Mouse (Mus musculus) granulocyte monocyte progenitor cell, adult 5-6 weeks (primary cell): ENCODE data around the gene Esr2. TPM values are rescaled to one million over a fixed set of nuclear protein-coding genes. Genes with fewer than 3 reads are reported as not detected.
"Not testable (repeated sequence)": the region's sequence is repeated elsewhere in the genome, so short reads cannot be mapped to it uniquely, and the experiment has no call there.

ENCODE experiments used
- ATAC-seq: replicated peaks from 2 replicates; pipeline ENCODE4 v1.8.0; 2016; ENCODE audit warnings: mild to moderate bottlenecking, moderate TSS enrichment, inconsistent platforms; ENCODE audit not compliant: poor library complexity, severe bottlenecking
- total RNA-seq, 2 experiments: library from RNA; stranded (forward) in 1 of 2; stranded (reverse) in 1 of 2; fragments of 200-712, 200-1000 nt in 1 of 2; fragments of >200 nt in 1 of 2; fragmentation: Nextera tagmentation in 1 of 2; gene quantifications; 2 replicates each; pipeline ENCODE4 v1.2.3; 2014 to 2017

Esr2 gene
- total RNA-seq, 2 experiments from 2014 or later: not detected

DNA sequence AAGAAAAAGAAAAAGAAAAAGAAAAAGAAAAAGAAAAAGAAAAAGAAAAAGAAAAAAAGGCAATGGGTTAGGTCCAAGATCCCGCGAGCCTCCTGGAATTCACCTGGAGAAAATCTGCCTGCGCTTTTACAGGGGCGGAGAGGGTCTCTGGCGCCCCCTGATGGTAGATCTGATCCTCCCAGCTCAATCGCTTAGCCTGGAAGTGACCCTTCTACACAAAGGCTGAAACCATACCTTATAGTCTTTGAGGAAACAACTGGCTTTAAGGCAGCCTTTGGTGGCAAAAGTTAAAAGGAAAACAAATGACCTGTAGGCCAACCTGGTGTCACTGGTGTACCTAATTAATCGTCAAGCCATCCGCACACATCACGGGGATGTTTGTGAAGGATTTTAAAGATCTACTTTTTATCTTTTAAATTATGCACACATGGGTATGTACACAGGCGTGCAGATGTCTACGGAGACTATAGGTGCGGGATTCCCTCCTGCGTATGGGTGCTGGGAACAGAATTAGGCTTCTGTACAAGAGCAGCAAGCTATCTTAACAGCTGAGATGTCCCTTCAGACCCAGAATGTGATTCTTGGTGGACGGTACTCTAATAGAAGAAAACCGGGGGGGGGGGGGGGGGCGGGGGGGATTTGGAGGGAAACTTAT, 932 bp upstream of the Esr2 start:
- peak; percentile 78 for ATAC-seq

DNA sequence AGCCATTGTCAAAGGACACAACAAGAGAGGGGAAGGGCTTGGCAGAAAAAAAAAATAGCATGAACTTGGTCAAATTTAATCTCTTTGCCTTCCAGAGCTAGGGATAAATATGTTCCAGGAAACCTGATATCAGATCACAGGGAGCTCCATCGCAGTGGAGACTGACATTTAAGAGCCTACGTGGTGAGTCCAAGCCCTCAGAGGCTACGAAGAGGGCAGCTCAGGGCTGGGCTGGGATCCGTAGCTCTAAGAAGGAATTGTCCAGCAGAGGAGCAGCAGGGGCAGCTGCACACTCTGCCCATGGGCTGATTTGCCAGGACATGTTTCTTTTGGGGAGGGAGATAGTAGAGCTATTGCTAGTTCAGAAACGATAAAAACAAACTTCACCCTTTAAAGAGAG, 11.4 kb downstream of the Esr2 start:
- ATAC-seq: no peak

DNA sequence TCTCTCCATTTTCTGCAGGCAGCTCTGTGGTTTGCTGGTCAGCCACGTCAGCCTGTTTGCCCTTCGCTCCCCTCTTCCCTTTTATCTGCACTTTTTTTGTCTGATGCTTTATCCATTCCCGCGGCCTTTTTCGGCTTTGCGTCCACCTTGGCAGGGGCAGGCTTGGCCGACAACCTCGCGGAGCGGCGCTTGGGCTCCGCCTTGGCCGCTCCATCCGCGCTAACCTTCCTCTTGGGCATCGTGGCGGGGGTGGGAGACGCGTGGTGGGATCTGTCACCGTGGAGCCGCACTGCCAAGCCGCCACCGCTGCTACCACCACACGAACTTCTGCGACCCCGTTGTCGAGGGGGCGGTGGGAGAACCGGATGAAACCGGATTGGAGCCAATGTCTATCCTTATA, 24.7 kb downstream of the Esr2 start:
- ATAC-seq: peak; percentile 48; the same call in 1 of the 2 replicates

DNA sequence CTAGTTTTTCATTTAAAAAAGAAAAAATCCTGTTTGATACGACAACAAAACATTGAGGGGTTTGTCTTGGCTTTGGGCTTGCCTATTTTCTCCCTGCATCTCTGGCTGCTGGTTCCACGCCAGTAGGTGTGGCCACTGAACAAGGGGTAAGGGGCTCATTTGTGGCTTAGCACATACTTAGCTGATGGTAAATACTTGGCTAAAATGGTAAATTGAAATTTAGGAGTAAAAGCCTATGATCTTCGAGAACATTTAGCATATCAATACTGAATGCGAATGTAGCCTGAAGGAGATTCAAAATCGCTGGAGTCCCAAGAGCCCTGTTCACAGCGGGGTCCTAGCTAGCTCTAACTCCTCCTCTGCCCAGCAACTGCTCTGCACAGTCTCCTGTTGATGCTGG, 40.4 kb downstream of the Esr2 start:
- ATAC-seq: no peak

DNA sequence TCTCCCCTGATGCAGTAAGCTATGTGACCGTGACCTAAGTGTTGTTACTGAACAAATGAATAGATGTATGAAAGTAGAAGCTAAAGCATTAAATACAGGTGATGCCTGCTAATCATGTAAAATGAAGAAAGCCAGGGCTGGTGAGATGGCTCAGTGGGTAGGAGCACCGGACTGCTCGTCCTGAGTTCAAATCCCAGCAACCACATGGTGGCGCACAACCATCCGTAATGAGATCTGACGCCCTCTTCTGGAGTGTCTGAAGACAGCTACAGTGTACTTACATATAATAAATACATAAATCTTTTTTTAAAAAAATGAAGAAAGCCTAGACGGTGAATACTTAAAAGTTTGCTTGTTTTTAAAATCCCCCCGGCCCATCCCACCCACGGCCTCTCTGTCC, 44.0 kb downstream of the Esr2 start:
- not testable (repeated sequence) for ATAC-seq

DNA sequence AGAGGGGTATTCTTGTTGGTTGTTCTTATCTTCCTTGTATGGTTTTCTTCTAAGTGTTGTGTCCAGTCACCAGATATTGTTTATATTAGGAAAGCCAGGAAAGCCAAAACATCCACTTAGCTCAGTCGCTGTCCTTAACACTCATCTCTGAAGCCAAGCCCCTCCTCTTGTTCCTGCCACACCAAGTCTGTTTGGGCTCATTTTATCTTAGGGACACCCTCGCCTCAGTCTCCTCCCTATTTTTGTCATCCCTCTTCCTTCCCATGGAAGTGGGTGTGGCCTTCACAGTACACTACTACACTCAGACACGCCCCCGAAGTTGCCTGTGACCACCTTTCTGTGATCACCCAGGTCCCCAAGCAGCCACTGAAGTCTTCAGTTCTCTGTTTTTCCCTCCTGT, 44.5 kb downstream of the Esr2 start:
- ATAC-seq: no peak

DNA sequence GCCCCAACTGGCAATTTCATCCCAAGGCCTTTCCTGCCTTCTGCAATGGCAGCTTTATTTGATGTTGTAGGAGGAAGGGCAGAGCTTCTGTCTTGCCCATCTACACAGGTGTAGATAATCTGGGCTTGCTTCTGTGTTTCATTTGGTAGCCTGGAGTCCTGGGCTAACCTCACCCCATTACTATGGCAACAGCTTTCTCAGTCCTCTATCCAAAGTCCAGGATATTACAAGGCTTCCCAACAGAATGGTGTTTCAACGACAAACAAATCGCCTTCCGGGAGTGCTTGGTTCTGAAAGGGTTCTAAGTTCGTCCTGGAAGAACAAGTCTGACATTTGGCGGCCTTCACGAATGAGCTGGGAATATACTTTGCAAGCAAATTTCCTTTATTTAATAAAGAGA, 46.2 kb downstream of the Esr2 start:
- no peak for ATAC-seq

DNA sequence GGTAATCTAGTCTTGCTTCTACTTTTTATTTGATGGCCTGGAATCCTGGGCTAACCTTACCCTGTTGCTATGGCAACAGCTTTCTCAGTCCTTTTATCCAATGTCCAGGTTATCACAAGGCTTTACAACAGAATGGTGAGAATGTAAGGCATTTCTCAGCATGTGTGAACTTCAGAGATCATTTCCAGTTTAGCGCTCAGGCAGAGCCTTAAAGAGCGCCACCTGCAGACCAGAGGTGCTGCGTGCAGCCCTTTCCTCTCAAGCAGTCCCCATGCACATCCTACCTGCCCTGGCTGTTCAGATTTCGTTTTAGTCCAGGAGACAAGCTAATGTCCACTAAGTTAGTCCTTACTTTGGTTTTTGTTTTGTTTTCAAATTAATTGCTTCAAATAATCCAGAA, 46.8 kb downstream of the Esr2 start:
- ATAC-seq: 0 out of 2 replicates have a peak, but pooled peaks have one; percentile 33

DNA sequence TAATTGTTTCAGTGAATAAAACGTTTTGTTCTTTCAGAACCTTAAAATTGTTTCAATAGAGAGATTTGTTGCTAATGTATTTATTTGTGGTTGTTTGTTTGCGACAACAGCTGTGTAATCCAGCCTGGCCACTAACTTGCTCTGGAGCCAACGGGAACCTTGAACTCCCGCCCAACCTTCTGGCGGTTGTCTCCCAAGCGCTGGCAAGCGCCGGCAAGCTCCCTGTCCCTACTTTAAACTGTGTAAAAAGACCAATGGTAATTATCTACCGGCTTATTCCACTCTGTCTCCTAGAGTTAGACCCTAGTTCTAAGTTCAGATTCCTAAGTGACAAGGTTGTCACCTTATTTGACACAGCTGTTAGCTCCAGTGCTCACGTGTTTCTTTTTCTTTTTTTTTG, 48.2 kb downstream of the Esr2 start:
- ATAC-seq: no peak

DNA sequence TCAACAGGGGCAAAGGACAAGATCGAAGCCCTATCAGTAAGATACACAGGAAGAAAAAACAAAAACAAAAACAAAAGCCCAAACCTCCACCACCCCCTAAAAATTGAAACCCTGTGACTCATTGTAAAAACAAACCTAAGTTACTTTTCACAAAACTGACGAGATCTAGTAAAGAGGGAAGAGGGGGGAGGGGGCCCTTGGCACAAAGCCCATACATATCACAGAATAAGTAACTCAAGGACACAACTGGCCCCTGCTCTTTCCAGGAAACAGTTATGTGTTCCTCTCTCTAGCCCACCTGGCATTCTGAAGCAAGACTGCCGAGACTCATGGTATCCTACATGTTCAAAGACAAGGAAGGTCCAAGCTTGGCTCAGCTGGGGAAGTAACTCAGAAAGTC, 48.8 kb downstream of the Esr2 start:
- ATAC-seq: no peak

DNA sequence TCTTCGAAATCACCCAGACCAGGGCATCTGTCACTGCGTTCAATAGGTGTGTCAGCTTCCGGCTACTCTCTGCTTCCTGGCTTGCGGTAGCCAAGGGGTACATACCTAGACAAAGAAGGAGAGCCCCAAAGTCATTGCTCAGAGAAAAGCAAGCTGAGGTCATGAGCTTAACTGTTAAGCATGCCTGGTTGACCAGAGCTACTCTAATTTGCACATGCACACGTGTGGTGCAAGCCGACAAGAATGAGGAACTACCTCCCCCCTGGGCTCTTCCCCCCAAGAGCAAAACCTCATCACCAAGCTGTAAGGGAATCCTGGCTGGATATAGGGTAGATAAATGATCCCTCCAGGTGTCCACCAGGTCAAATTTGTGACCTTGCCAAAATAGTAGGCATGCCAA, 53.8 kb downstream of the Esr2 start:
- ATAC-seq: peak; percentile 46

DNA sequence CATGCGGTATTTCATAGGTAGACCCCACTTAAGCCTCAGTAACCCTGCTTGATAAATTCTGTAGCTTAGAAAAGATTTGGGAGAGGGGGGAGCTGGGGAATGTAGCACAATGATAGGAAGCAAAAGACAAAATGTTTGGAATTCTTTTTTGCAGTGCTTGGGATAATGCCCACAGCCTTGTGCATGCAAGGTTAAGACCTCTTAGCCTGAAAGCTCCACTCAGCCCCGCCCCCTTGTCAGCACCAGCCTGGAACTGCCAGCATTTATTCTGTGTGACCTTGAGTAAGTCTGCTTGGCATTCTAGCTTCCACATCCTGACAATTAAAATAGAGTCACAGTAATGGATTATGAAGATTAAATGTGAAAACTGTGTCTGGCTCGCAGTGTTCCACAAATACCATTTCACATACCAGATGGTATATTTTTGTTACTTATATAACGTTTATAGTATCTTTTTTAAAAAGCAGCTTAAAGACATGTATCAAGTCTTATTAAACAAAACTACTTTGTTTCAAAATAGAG, 59.4 kb downstream of the Esr2 start:
- no peak for ATAC-seq

DNA sequence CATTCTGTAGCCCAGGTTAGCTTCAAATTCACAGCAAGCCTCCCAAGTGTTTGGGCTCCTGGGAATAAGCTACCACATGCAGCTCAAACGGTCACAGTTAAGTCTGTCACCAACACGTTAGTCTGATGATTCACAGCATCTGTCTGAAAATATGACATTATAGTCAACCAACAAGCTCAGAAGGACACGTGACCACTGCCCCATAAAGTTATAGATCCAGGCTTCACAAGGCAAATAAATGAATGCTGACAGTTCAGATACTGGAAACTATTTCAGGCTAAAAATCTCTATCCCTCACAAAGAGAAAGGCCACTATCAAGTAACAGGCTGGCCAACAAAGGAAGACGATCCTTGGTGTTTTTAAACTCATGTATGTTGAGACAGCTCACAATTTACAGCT, 60.5 kb downstream of the Esr2 start:
- no peak for ATAC-seq

DNA sequence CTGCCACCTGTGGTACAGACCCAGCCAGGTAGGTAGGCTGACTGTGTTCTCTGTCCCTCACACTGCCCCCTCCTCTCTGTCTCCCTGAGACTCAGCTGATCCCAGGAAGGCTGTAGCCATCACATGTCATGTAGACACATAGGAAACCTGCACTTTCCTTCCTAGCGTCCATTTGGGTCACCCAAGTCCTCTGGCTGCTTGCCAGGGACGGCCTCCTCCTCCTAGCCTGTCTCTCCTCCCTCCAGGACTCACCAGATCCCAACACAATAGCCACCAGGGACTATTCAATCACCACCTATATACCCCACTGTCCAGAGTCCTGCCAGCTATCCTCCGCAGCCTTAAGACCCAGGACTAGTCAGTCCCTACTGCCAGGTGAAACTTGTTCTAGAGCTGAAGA, 66.0 kb downstream of the Esr2 start:
- no peak for ATAC-seq

DNA sequence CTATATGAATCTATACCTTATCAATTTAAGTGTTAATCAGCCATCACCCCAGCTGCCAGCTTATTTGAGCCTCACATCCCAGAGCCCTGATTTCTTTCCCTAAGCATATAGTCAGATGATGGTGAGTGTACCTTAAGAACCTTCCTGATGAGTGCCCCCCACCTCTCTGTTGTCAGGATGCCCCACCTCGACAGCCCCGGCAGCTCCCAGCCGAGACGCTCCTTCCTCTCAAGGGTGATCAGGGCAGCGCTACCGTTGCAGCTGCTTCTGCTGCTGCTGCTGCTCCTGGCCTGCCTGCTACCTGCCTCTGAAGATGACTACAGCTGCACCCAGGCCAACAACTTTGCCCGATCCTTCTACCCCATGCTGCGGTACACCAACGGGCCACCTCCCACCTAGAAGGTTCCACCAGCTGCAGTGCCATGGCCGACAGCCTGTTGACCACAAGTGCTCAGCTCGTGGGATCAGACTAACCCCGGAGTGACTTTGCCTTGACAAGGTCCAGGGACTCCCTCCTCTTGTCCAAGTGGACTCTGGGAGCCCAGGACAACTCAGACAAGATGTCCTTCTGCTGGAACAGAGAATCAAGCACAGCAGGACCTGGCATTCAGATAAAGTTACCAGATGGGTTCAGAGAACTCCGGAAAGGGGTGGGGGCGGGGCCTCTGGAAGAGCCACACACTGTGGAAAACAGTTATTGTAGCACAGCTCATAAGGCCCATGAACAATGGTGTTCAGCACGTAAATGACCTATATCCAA, 67.2 kb downstream of the Esr2 start:
- ATAC-seq: no peak

DNA sequence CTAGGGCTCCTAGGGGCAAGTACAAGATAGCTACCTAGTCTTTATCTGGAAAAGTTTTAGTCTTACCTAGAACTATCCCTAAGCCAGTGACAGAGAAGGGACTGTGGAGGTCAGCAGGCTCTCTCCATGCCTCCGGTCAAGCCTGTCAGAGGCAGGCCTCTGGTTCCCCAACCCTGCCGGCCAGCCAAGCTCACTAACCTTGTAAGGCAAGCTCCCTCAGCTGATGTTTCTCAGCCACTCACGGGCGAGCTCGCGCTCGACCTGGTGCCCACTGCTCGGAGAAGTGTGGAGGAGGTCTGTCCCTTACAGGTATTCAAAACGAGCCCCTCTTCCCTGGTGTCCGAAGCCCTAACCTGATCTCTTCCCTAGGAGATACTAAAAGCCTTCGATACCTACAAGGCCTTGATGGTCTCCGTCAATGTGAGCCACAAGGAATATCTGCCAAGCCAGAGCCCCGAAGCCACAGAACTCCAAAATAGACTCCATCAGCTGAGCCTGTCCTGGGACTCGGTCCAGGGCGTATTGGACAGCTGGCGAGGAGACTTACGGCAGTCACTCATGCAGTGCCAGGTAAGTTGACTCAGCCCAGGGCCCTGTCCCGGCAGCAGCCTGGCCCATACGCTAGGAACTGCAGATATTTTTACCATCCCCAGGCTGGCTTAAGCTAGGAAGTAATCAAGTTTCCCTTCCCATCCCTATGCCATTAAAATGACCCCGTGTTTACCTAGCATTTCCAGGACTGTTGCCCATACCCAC, 72.3 kb downstream of the Esr2 start:
- no peak for ATAC-seq

DNA sequence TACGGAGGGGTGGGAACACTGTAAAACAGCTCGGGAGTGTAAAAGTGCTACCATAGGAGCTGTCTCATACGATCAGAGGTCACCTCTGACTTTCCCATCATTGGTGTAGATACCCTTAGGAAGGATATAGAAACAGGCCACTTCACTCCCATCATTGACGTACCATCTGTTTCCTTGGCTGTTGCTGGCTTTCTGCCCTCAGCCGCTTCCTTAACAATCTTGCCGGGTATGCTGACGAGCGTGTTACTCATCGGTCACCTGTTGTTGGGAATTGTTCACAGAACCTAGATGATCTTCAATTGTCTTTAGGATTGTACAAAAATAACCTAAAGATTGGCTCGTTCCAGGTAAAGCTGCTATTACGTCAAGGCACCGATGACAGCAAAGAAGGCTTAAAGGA, 74.4 kb downstream of the Esr2 start:
- ATAC-seq: no peak

DNA sequence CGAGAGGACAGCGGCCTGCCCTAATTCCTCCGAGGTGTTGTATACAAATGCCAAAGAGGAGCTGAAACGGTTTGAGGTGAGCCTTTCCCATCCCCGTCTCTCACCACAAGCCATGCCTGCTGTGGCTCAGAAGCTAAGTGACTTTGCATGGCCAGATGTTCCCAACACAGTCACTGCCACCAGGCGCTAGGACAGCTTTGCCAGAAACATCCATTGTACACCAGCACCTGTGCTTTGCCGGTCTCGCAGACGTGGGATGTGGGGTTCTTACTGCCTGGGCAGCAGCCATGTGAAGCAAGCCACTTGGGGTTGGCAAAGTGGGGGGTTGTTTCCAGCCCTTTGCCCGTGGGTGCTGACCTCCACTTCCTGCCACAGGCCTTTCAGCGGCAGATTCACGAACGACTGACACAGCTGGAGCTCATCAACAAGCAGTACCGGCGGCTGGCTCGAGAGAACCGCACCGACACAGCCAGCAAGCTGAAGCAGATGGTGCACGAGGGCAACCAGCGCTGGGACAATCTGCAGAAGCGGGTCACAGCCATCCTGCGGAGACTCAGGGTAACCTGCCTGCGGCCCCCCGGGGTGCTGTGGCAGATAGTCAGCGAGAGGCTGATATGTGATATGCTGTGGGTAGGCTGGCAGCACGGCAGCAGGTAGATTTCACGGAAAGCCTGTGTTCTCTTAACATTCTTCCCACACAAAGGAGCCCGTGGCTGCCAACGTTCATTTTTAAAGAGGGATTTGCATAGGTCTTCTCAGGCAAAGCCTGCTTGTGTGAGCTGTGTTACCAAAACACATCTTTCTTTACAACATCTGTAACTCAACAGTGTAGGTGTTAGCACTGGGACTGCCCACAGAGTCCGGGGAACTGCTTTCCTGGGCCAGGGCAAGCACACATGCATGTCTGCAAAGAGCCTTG, 81.7 kb downstream of the Esr2 start:
- no peak for ATAC-seq

DNA sequence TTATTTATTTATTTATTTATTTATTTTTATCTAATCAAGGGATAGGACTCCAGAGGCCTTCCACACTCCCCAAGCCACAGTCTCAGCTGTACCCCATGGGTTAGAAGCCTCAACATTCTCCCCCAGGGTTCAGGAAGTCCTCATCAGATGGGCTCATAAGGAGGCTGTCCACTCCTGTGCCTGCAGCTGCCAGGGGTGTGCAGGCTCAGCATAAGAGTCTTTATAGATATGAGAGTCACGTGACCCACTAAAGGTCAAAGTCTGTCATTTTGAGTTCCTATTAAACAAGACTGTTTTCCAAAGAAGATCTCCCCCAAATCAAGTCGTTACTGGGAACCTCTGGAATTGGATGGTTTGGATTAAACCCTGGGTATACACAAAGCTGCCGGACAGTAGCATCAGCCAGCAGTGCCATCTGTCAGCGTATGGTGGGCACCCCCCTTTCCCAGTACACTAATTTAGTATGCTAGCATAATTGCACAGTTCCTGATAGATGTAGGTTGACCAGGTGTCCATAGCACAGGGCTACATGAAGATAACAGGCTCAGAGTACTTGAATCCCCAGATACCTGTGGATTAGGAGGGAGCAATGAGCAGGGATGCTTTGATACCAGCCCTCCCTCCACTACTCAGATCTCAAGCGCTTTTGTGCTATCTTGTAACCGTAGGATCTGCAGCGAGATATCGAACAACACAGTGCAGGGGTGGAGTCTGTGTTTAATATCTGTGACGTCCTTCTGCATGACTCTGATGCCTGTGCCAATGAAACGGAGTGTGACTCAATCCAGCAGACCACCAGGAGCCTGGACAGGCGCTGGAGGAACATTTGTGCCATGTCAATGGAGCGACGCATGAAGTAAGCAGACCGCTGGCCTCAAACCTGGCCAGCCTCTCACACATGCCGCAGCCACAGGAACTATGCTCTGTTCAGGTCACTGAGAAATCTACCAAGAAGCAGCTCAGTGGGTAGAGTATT, 83.2 kb downstream of the Esr2 start:
- no peak for ATAC-seq
